Mouse (Mus musculus) frontal cortex, adult (tissue): ENCODE data around the gene Mettl27.

Source experiments
- ATAC-seq: cut with Nextera tagmentation; 2 replicates; pipeline ENCODE4 v1.9.2; 2017; ENCODE audit warnings: mild to moderate bottlenecking, moderate library complexity, mixed read lengths; ENCODE audit not compliant: low TSS enrichment

Mettl27 gene

GRCm38 (mm10) chr5:134985633-134986297 lies 53.6 kb downstream of the Mettl27 start, which contains the start of gene Cldn3:
Gene Cldn3 (plus strand): TSS chr5:134986214.
- no peak for ATAC-seq

GRCm38 (mm10) chr5:134986298-134987268 lies 54.4 kb downstream of the Mettl27 start:
- ATAC-seq = no peak

GRCm38 (mm10) chr5:134989166-134989565 lies 57.0 kb downstream of the Mettl27 start:
- ATAC-seq = no peak

GRCm38 (mm10) chr5:134989741-134990140 lies 57.6 kb downstream of the Mettl27 start:
- no peak for ATAC-seq
